Mouse (Mus musculus): ENCODE measurements at regions not wholly inside any gene's neighbourhood (a gene's known extent, or its start where the extent isn't known, plus 50 kb on each side); places are given as distances from the start of the nearest gene placed in this dataset.

GRCm38 (mm10) chr10:119293372-119293771, 53.5 kb upstream of the Cand1 start:
- TF ChIP-seq CTCF (IDR thresholded peaks at IDR 0.05; ENCODE audit: control insufficient read depth, insufficient read depth, insufficient replicate concordance, low read depth, low read length) (no peak), POLR2A (IDR thresholded peaks at IDR 0.05; ENCODE audit: control insufficient read depth, low read depth, low read length) (no peak)
- H3K27ac ChIP-seq (ENCODE audit: control insufficient read depth, insufficient read depth, low read depth, low read length): no peak overlapping the region
- peaks cover 4% of the 10 kb centered on the region for H3K4me1 ChIP-seq (ENCODE audit: control insufficient read depth, insufficient read depth, low read length)
- no peak overlapping the region for H3K4me3 ChIP-seq (ENCODE audit: control insufficient read depth, low read depth, low read length)
- no peaks in the 10 kb centered on the region for H3K36me3 ChIP-seq (ENCODE audit: control insufficient read depth, insufficient read depth, low read length)
- no peaks in the 10 kb centered on the region for H3K27me3 ChIP-seq (ENCODE audit: control insufficient read depth, insufficient read depth, low read length)
